Mouse (Mus musculus) brain, embryonic 14.5 days (tissue): Measurements from ENCODE around the gene Vmn1r151. TPM values are rescaled to one million over a fixed set of nuclear protein-coding genes. Genes with fewer than 3 reads are reported as not detected.
"Not testable (repeated sequence)": the region's sequence is repeated elsewhere in the genome, so short reads cannot be mapped to it uniquely, and the experiment has no call there.

Source experiments
- DNase-seq: peaks from one replicate; pipeline ENCODE4 v3.0.0-alpha.2; 2011; ENCODE audit warnings: low read depth
- polyA plus RNA-seq: library from polyadenylated mRNA; depleted of rRNA; stranded (reverse); fragments of >200 nt; gene quantifications from 2 replicates; pipeline ENCODE4 v1.2.3, GENCODE M21; 2012; rRNA removed

Vmn1r151 gene
- not detected in 2 replicates for polyA plus RNA-seq

DNA sequence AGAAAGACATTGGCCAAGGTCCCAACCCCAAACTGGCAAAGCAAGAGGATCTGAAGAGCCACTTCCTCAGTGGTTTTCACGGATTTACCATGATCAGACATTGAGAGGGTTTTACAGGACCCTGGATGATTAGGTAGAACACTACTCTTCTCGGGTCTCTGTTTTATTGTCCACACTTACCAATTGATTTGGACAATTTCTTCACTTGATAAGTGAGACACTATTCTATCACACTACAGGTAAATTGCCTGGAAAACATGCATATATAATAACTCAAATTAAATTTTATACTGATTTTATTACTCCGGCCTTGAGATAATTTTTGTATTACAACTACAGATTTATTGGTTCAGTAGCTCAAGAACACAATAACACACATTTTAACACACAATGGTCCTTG is at the start of gene Vmn1r151:
TSS of gene Vmn1r151 (minus strand) at position 101 of the 400 bp plus-strand sequence.
- DNase-seq: not testable (repeated sequence)

DNA sequence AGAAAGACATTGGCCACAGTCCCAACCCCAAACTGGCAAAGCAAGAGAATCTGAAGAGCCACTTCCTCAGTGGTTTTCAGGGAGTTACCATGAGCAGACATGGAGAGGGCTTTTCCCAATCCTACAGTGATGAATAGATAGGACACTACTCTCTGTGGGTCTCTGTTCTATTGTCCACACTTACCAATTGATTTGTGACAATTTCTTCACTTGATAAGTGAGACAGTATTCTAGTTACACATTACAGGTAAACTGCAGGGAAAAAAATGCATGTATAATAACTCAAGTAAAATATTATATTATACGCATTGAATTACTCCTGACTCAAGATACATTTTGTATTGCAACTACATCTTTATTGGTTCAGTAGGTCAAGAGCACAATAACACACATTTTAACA is 35.3 kb upstream of the Vmn1r151 start, which contains the start of gene Gm8677:
TSS of gene Gm8677 (minus strand) at position 101 of the 400 bp plus-strand sequence.
- not testable (repeated sequence) for DNase-seq

DNA sequence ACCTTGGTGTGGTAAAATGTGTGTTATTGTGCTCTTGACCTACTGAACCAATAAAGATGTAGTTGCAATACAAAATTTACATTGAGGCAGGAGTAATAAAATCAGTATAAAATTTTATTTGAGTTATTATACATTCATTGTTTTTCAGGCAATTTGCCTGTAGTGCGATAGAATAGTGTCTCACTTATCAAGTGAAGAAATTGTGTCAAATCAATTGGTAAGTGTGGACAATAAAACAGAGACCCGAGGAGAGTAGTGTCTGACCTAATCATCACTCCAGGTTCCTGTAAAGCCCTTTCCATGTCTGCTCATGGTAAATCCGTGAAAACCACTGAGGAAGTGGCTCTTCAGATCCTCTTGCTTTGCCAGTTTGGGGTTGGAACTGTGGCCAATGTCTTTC is 23.2 kb upstream of the Vmn1r151 start, which contains the start of gene Vmn1r152:
TSS of gene Vmn1r152 (plus strand) at position 301 of the 400 bp plus-strand sequence.
- not testable (repeated sequence) for DNase-seq

DNA sequence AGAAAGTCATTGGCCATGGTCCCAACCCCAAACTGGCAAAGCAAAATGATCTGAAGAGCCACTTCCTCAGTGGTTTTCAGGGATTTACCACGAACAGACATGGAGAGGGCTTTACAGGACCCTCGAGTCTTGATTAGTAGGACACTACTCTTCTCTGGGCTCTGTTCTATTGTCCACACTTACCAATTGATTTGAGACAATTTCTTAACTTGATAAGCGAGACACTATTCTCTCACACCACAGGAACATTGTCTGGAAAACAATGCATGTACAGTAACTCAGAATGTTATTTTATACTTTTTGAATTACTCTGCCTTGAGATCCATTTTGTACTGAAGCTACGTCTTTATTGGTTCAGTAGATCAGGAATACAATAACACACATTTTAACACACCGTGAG is 35.5 kb downstream of the Vmn1r151 start, which contains the start of gene Gm10665:
TSS of gene Gm10665 (minus strand) at position 101 of the 400 bp plus-strand sequence.
- not testable (repeated sequence) for DNase-seq

Other genes with a start within 250 kb of the Vmn1r151 start
- gene Gm4187, start 170.0 kb downstream of the Vmn1r151 start, polyA plus RNA-seq: not detected in 2 replicates
- not detected in 2 replicates for gene Gm8660, start 128.6 kb downstream of the Vmn1r151 start, polyA plus RNA-seq
- not detected in 2 replicates for gene Vmn1r148, start 86.1 kb downstream of the Vmn1r151 start, polyA plus RNA-seq
- not detected in 2 replicates for gene Vmn1r149, start 61.4 kb downstream of the Vmn1r151 start, polyA plus RNA-seq
- not detected in 2 replicates for gene Gm10665, start 35.6 kb downstream of the Vmn1r151 start, polyA plus RNA-seq
- gene Vmn1r152, start 23.3 kb upstream of the Vmn1r151 start, polyA plus RNA-seq: not detected in 2 replicates
- not detected in 2 replicates for gene Gm8677, start 35.2 kb upstream of the Vmn1r151 start, polyA plus RNA-seq
- gene Gm4201, start 65.7 kb upstream of the Vmn1r151 start, polyA plus RNA-seq: not detected in 2 replicates
- not detected in 2 replicates for gene Gm4565, start 88.4 kb upstream of the Vmn1r151 start, polyA plus RNA-seq
- not detected in 2 replicates for gene Vmn1r155, start 158.3 kb upstream of the Vmn1r151 start, polyA plus RNA-seq
- not detected in 2 replicates for gene Gm8693, start 192.6 kb upstream of the Vmn1r151 start, polyA plus RNA-seq
- gene Gm4567, start 220.0 kb upstream of the Vmn1r151 start, polyA plus RNA-seq: not detected in 2 replicates